ENCODE assay signal across 10 mouse cellular contexts in genomic region chr10:9533283-9533682, GRCm38 (mm10).
"Had no signal": no experiment of that assay in that cellular context is flagged by ENCODE, and none has a peak within 500 bp of the region (broad histone marks: within the 10 kb centered on the region; RNA-seq: fewer than 3 reads in every experiment).

No protein-coding gene starts in this region.

- H3K27me3 ChIP-seq: limb, embryonic 13.5 days; neural tube, embryonic 12.5 days had no signal

- DNase-seq: kidney, adult 8-10 months; kidney, postnatal 25 days; layer of hippocampus, adult 9-11 months; layer of hippocampus, postnatal 36 days; lung, adult 18-20 months; thymus, adult 18-20 months; thymus, postnatal 14 days had no signal

- H3K9me3 ChIP-seq: limb, embryonic 13.5 days; neural tube, embryonic 12.5 days had no signal

- H3K9ac ChIP-seq: limb, embryonic 13.5 days; liver, embryonic 14.5 days; neural tube, embryonic 12.5 days had no signal

- H3K36me3 ChIP-seq: limb, embryonic 13.5 days; neural tube, embryonic 12.5 days had no signal

- H3K4me2 ChIP-seq: limb, embryonic 13.5 days; neural tube, embryonic 12.5 days had no signal

- H3K27ac ChIP-seq: limb, embryonic 13.5 days; liver, embryonic 14.5 days; neural tube, embryonic 12.5 days had no signal

- H3K4me3 ChIP-seq: limb, embryonic 13.5 days; neural tube, embryonic 12.5 days had no signal

- H3K4me1 ChIP-seq: limb, embryonic 13.5 days had no signal
